Mouse (Mus musculus): Measurements from ENCODE around the gene Tom1l2. TPM values are rescaled to one million over a fixed set of nuclear protein-coding genes. Genes with fewer than 3 reads are reported as not detected.
A peak's percentile ranks its signal among the peaks of the same experiment; 100 is the strongest.

Gene Tom1l2
- polyA plus RNA-seq, 1 experiment from 2014 or later: 24.1 TPM

GRCm38 (mm10) chr11:60367256-60367655 is 14.6 kb upstream of the Tom1l2 start:
- no peaks in the 10 kb centered on the region for H3K36me3 ChIP-seq
- 50% methylated on average over 3 of the region's 3 CpGs for WGBS
- ATAC-seq (ENCODE audit: insufficient read depth, low FRiP score, low read depth): no peak
- H3K9me3 ChIP-seq: no peaks in the 10 kb centered on the region
- no peak overlapping the region for H3K27ac ChIP-seq
- peaks cover 8% of the 10 kb centered on the region for H3K4me1 ChIP-seq
- no peak overlapping the region for H3K4me2 ChIP-seq
- no peak overlapping the region for H3K4me3 ChIP-seq (replicated peaks)
- no peaks in the 10 kb centered on the region for H3K27me3 ChIP-seq (replicated peaks)
- H3K9ac ChIP-seq: no peak overlapping the region

- H3K27ac ChIP-seq: peak overlapping the region; percentile 13; the same call in 1 of the 2 replicates
- no peaks in the 10 kb centered on the region for H3K9me3 ChIP-seq
- H3K4me3 ChIP-seq (replicated peaks): no peak overlapping the region
- no peaks in the 10 kb centered on the region for H3K27me3 ChIP-seq (replicated peaks)
- no peaks in the 10 kb centered on the region for H3K36me3 ChIP-seq
- ATAC-seq (ENCODE audit: insufficient read depth, low FRiP score, low read depth): 0 out of 2 replicates have a peak, but pooled peaks have one; percentile 53
- 25% methylated on average over 16 of the region's 16 CpGs for WGBS
- no peak overlapping the region; the same call in 1 of the 2 replicates for H3K9ac ChIP-seq
- peaks cover 8% of the 10 kb centered on the region for H3K4me1 ChIP-seq
- no peak overlapping the region for H3K4me2 ChIP-seq
These were observed 13.7 kb upstream of the Tom1l2 start for GRCm38 (mm10) chr11:60366239-60367019.

GRCm38 (mm10) chr11:60360631-60361201 is 8.0 kb upstream of the Tom1l2 start:
- Histone ChIP-seq H3K4me1 (peaks cover 4% of the 10 kb centered on the region; the same call in 1 of the 2 replicates), H3K27me3 (replicated peaks) (no peaks in the 10 kb centered on the region), H3K27ac (no peak overlapping the region), H3K4me3 (replicated peaks) (no peak overlapping the region), H3K9me3 (no peaks in the 10 kb centered on the region), H3K4me2 (no peak overlapping the region), H3K9ac (no peak overlapping the region), H3K36me3 (no peaks in the 10 kb centered on the region)
- WGBS: 60% methylated on average over 5 of the region's 5 CpGs
- ATAC-seq (ENCODE audit: insufficient read depth, low FRiP score, low read depth): no peak

- no peaks in the 10 kb centered on the region for H3K9me3 ChIP-seq
- H3K4me1 ChIP-seq: no peaks in the 10 kb centered on the region; the same call in 1 of the 2 replicates
- H3K4me3 ChIP-seq (replicated peaks): no peak overlapping the region
- ATAC-seq (ENCODE audit: insufficient read depth, low FRiP score, low read depth): no peak
- H3K27ac ChIP-seq: no peak overlapping the region
- H3K27me3 ChIP-seq (replicated peaks): no peaks in the 10 kb centered on the region
- 63% methylated on average over 1 of the region's 1 CpGs for WGBS
- H3K9ac ChIP-seq: no peak overlapping the region
- no peak overlapping the region for H3K4me2 ChIP-seq
- H3K36me3 ChIP-seq: no peaks in the 10 kb centered on the region
These were observed 7.2 kb upstream of the Tom1l2 start for GRCm38 (mm10) chr11:60359936-60360335.

GRCm38 (mm10) chr11:60359138-60359537 is 6.4 kb upstream of the Tom1l2 start:
- 62% methylated on average over 5 of the region's 5 CpGs for WGBS
- H3K4me1 ChIP-seq: no peaks in the 10 kb centered on the region; the same call in 1 of the 2 replicates
- ATAC-seq (ENCODE audit: insufficient read depth, low FRiP score, low read depth): no peak
- H3K4me2 ChIP-seq: no peak overlapping the region
- H3K27me3 ChIP-seq (replicated peaks): no peaks in the 10 kb centered on the region
- no peak overlapping the region for H3K9ac ChIP-seq
- no peaks in the 10 kb centered on the region for H3K9me3 ChIP-seq
- no peak overlapping the region for H3K27ac ChIP-seq
- no peaks in the 10 kb centered on the region for H3K36me3 ChIP-seq
- H3K4me3 ChIP-seq (replicated peaks): no peak overlapping the region

GRCm38 (mm10) chr11:60358548-60358947 is 5.8 kb upstream of the Tom1l2 start:
- Histone ChIP-seq H3K4me2 (no peak overlapping the region), H3K4me1 (peaks cover 3% of the 10 kb centered on the region; the same call in 1 of the 2 replicates), H3K9me3 (no peaks in the 10 kb centered on the region), H3K9ac (no peak overlapping the region), H3K27ac (no peak overlapping the region), H3K4me3 (replicated peaks) (no peak overlapping the region), H3K36me3 (no peaks in the 10 kb centered on the region), H3K27me3 (replicated peaks) (no peaks in the 10 kb centered on the region)
- ATAC-seq (ENCODE audit: insufficient read depth, low FRiP score, low read depth): no peak
- 64% methylated on average over 7 of the region's 7 CpGs for WGBS

- no peaks in the 10 kb centered on the region for H3K27me3 ChIP-seq (replicated peaks)
- H3K4me2 ChIP-seq: no peak overlapping the region
- no peak overlapping the region for H3K4me3 ChIP-seq (replicated peaks)
- H3K9me3 ChIP-seq: no peaks in the 10 kb centered on the region
- no peak overlapping the region for H3K9ac ChIP-seq
- H3K4me1 ChIP-seq: peaks cover 6% of the 10 kb centered on the region; the same call in 1 of the 2 replicates
- 26% methylated on average over 1 of the region's 1 CpGs for WGBS
- H3K36me3 ChIP-seq: no peaks in the 10 kb centered on the region
- no peak overlapping the region for H3K27ac ChIP-seq
- no peak for ATAC-seq (ENCODE audit: insufficient read depth, low FRiP score, low read depth)
These were observed 4.4 kb upstream of the Tom1l2 start for GRCm38 (mm10) chr11:60357116-60357515.

GRCm38 (mm10) chr11:60355952-60356351 is 3.2 kb upstream of the Tom1l2 start:
- WGBS: 61% methylated on average over 2 of the region's 2 CpGs
- H3K27ac ChIP-seq: no peak overlapping the region
- no peak for ATAC-seq (ENCODE audit: insufficient read depth, low FRiP score, low read depth)
- H3K4me3 ChIP-seq (replicated peaks): no peak overlapping the region
- no peak overlapping the region for H3K4me2 ChIP-seq
- no peak overlapping the region for H3K9ac ChIP-seq
- H3K4me1 ChIP-seq: peaks cover 6% of the 10 kb centered on the region; the same call in 1 of the 2 replicates
- H3K9me3 ChIP-seq: no peaks in the 10 kb centered on the region
- no peaks in the 10 kb centered on the region for H3K36me3 ChIP-seq
- H3K27me3 ChIP-seq (replicated peaks): no peaks in the 10 kb centered on the region

- no peaks in the 10 kb centered on the region for H3K36me3 ChIP-seq
- H3K9ac ChIP-seq: peak overlapping the region; percentile 59; the same call in 1 of the 2 replicates
- peak overlapping the region; percentile 55; the same call in 1 of the 2 replicates for H3K27ac ChIP-seq
- H3K4me1 ChIP-seq: 0 out of 2 replicates have a peak, but pooled peaks cover 6% of the 10 kb centered on the region
- H3K9me3 ChIP-seq: no peaks in the 10 kb centered on the region
- no peaks in the 10 kb centered on the region for H3K27me3 ChIP-seq (replicated peaks)
- no peak for ATAC-seq (ENCODE audit: insufficient read depth, low FRiP score, low read depth)
- H3K4me3 ChIP-seq (replicated peaks): peak overlapping the region; percentile 71
- H3K4me2 ChIP-seq: peak overlapping the region; percentile 82
- 16% methylated on average over 11 of the region's 11 CpGs for WGBS
These were observed 757 bp downstream of the Tom1l2 start for GRCm38 (mm10) chr11:60351925-60352371.

GRCm38 (mm10) chr11:60351388-60351787 is 1.3 kb downstream of the Tom1l2 start:
- no peaks in the 10 kb centered on the region for H3K27me3 ChIP-seq (replicated peaks)
- H3K36me3 ChIP-seq: no peaks in the 10 kb centered on the region
- 51% methylated on average over 2 of the region's 2 CpGs for WGBS
- peak overlapping the region; percentile 71; the same call in 1 of the 2 replicates for H3K4me3 ChIP-seq (replicated peaks)
- no peak overlapping the region for H3K9ac ChIP-seq
- peak overlapping the region; percentile 82 for H3K4me2 ChIP-seq
- peak overlapping the region; percentile 55; the same call in 1 of the 2 replicates for H3K27ac ChIP-seq
- no peak for ATAC-seq (ENCODE audit: insufficient read depth, low FRiP score, low read depth)
- H3K4me1 ChIP-seq: 0 out of 2 replicates have a peak, but pooled peaks cover 6% of the 10 kb centered on the region
- H3K9me3 ChIP-seq: no peaks in the 10 kb centered on the region

- Histone ChIP-seq H3K4me3 (replicated peaks) (no peak overlapping the region), H3K9me3 (no peaks in the 10 kb centered on the region), H3K27me3 (replicated peaks) (no peaks in the 10 kb centered on the region), H3K4me2 (no peak overlapping the region), H3K9ac (no peak overlapping the region), H3K36me3 (no peaks in the 10 kb centered on the region), H3K27ac (no peak overlapping the region), H3K4me1 (no peaks in the 10 kb centered on the region)
- ATAC-seq (ENCODE audit: insufficient read depth, low FRiP score, low read depth): no peak
- 51% methylated on average over 4 of the region's 4 CpGs for WGBS
These were observed 6.2 kb downstream of the Tom1l2 start for GRCm38 (mm10) chr11:60346537-60346936.

- no peak for ATAC-seq (ENCODE audit: insufficient read depth, low FRiP score, low read depth)
- Histone ChIP-seq H3K4me3 (replicated peaks) (no peak overlapping the region), H3K4me1 (no peaks in the 10 kb centered on the region), H3K27me3 (replicated peaks) (no peaks in the 10 kb centered on the region), H3K27ac (no peak overlapping the region), H3K4me2 (no peak overlapping the region), H3K9me3 (no peaks in the 10 kb centered on the region), H3K9ac (no peak overlapping the region), H3K36me3 (no peaks in the 10 kb centered on the region)
- 88% methylated on average over 4 of the region's 4 CpGs for WGBS
These were observed 6.8 kb downstream of the Tom1l2 start for GRCm38 (mm10) chr11:60345868-60346267.
